Mouse (Mus musculus) CH12.LX (cell line): Measurements from ENCODE around the gene Dis3l.

ENCODE experiments used
- CTCF ChIP-seq, 2 experiments: IDR thresholded peaks in 1 of 2; conservative IDR thresholded peaks in 1 of 2; 2 replicates each; pipeline ENCODE4 v1.5.1; 2011 to 2012; ENCODE audit warnings: low read depth in 2 of 2, low read length in 2 of 2, improper control_type of control experiment in 1 of 2, inconsistent platforms in 1 of 2, mild to moderate bottlenecking in 1 of 2, moderate library complexity in 1 of 2
- EP300 ChIP-seq: IDR thresholded peaks from 2 replicates; pipeline ENCODE4 v1.6.1; 2011; ENCODE audit warnings: low read length, improper control_type of control experiment
- HCFC1 ChIP-seq: IDR thresholded peaks from 2 replicates; pipeline ENCODE4 v1.6.1; 2012; ENCODE audit warnings: low read depth, mild to moderate bottlenecking, inconsistent platforms, low read length, improper control_type of control experiment
- MAFK ChIP-seq: IDR thresholded peaks from 2 replicates; pipeline ENCODE4 v1.6.1; 2011; ENCODE audit warnings: low read length, improper control_type of control experiment; ENCODE audit not compliant: insufficient replicate concordance
- MXI1 ChIP-seq: IDR thresholded peaks from 2 replicates; pipeline ENCODE4 v1.6.1; 2011; ENCODE audit warnings: mild to moderate bottlenecking, low read depth, low read length, improper control_type of control experiment
- NRF1 ChIP-seq: IDR thresholded peaks from 2 replicates; pipeline ENCODE4 v1.6.1; 2014; ENCODE audit warnings: low read depth, mild to moderate bottlenecking, inconsistent platforms, low read length, improper control_type of control experiment, moderate library complexity
- POLR2A ChIP-seq: IDR thresholded peaks from 2 replicates; pipeline ENCODE4 v1.6.1; 2011; ENCODE audit warnings: low read depth, mild to moderate bottlenecking, improper control_type of control experiment, low read length
- POLR2AphosphoS2 ChIP-seq: IDR thresholded peaks from 2 replicates; pipeline ENCODE4 v1.6.1; 2011; ENCODE audit warnings: low read depth, low read length, improper control_type of control experiment
- TBP ChIP-seq: conservative IDR thresholded peaks from 2 replicates; pipeline ENCODE4 v1.6.1; 2011; ENCODE audit warnings: low read depth, low read length, improper control_type of control experiment
- ZC3H11A ChIP-seq: IDR thresholded peaks from 2 replicates; pipeline ENCODE4 v1.6.1; 2012; ENCODE audit warnings: low read depth, mild to moderate bottlenecking, inconsistent platforms, low read length, improper control_type of control experiment

- TF ChIP-seq MXI1 (no peak), EP300 (no peak), HCFC1 (no peak), MAFK (no peak), TBP (no peak), NRF1 (no peak), CTCF (conservative IDR thresholded peaks at IDR 0.05 in 1 of 2, IDR thresholded peaks at IDR 0.05 in 1 of 2; ENCODE audit: low read depth in 2 of 2, low read length in 2 of 2) (no peak), POLR2A (no peak), POLR2AphosphoS2 (no peak), ZC3H11A (no peak)
Measured at GRCm38 (mm10) chr9:64345931-64346330, 4.8 kb upstream of the Dis3l start.
